17 mouse cellular contexts compared by ENCODE assay signal in genomic region chr11:79663158-79663557, GRCm38 (mm10).
DNase-seq lines count a peak whose midpoint lies in the region; ATAC-seq and TF ChIP-seq lines count a peak whose summit lies in the region.
"Had no signal": no experiment of that assay in that cellular context is flagged by ENCODE, and none has a peak within 500 bp of the region (broad histone marks: within the 10 kb centered on the region; RNA-seq: fewer than 3 reads in every experiment).

No protein-coding gene starts in this region.

- intact Hi-C loops in left cerebral cortex, adult 2 months (cut with DNase I) = no loop called here
- intact Hi-C loops in left cerebral cortex, postnatal 4 days (cut with DNase I) = no loop called here
- intact Hi-C loops in heart, postnatal 36 days (cut with DNase I) = no loop called here

- H3K9me3 ChIP-seq in limb, embryonic 10.5 days (replicated peaks) = no peaks in the 10 kb centered on the region
- H3K9me3 ChIP-seq in heart, embryonic 11.5 days (replicated peaks; ENCODE audit: control insufficient read depth, low read length) = no peaks in the 10 kb centered on the region
- H3K9me3 ChIP-seq: forebrain, embryonic 15.5 days; heart, embryonic 13.5 days; midbrain, embryonic 12.5 days had no signal

- TF ChIP-seq CTCF in left cerebral cortex, adult 2 months (IDR thresholded peaks at IDR 0.05) = no peak

- H3K9ac ChIP-seq in heart, embryonic 11.5 days (ENCODE audit: low read depth, low read length) = no peak overlapping the region
- H3K9ac ChIP-seq: forebrain, embryonic 15.5 days; heart, embryonic 13.5 days; hindbrain, embryonic 14.5 days; liver, embryonic 14.5 days; midbrain, embryonic 12.5 days had no signal

- H3K36me3 ChIP-seq in limb, embryonic 10.5 days = no peaks in the 10 kb centered on the region; the same call in 1 of the 2 replicates
- H3K36me3 ChIP-seq in heart, embryonic 11.5 days (ENCODE audit: control insufficient read depth, insufficient read depth, low read length) = no peaks in the 10 kb centered on the region
- H3K36me3 ChIP-seq: forebrain, embryonic 15.5 days; heart, embryonic 13.5 days; midbrain, embryonic 12.5 days had no signal

- DNase-seq in frontal cortex, postnatal 14 days (ENCODE audit: low spot score in 2 of 2) = no peak
- no peak for DNase-seq in left cerebral cortex, adult 2 months (ENCODE audit: extremely low spot score in 1 of 2, low spot score in 2 of 2)
- DNase-seq in left cerebral cortex, postnatal 4 days = no peak
- peak; percentile 76 for DNase-seq in brain, adult 2 months (ENCODE audit: low read depth, low spot score)
- DNase-seq in limb, embryonic 10.5 days (ENCODE audit: low spot score) = no peak
- no peak for DNase-seq in heart, postnatal 36 days
- DNase-seq: cerebellum, adult 8-10 months; kidney, postnatal 14 days; lung, postnatal 14 days; thymus, adult 18-20 months had no signal

- H3K4me3 ChIP-seq in left cerebral cortex, adult 2 months = peak overlapping the region; percentile 53
- 0 out of 2 replicates have a peak overlapping the region, but pooled peaks have one; percentile 11 for H3K4me3 ChIP-seq in limb, embryonic 10.5 days
- no peak overlapping the region for H3K4me3 ChIP-seq in heart, embryonic 11.5 days (ENCODE audit: low read depth, low read length)
- H3K4me3 ChIP-seq: forebrain, embryonic 15.5 days; heart, embryonic 13.5 days; midbrain, embryonic 12.5 days had no signal

- H3K27me3 ChIP-seq in limb, embryonic 10.5 days (ENCODE audit: low read depth, poor library complexity, severe bottlenecking) = peaks cover 14% of the 10 kb centered on the region; the same call in 1 of the 2 replicates
- peaks cover 29% of the 10 kb centered on the region for H3K27me3 ChIP-seq in heart, embryonic 11.5 days (ENCODE audit: control insufficient read depth, insufficient read depth, low read length)
- H3K27me3 ChIP-seq: forebrain, embryonic 15.5 days had no signal

- peak overlapping the region; percentile 76 for H3K27ac ChIP-seq in left cerebral cortex, adult 2 months
- H3K27ac ChIP-seq in limb, embryonic 10.5 days = no peak overlapping the region
- H3K27ac ChIP-seq in heart, embryonic 11.5 days (ENCODE audit: low read depth, low read length) = no peak overlapping the region
- H3K27ac ChIP-seq: forebrain, embryonic 15.5 days; heart, embryonic 13.5 days; hindbrain, embryonic 14.5 days; liver, embryonic 14.5 days; midbrain, embryonic 12.5 days had no signal

- no peak overlapping the region for H3K4me2 ChIP-seq in heart, embryonic 11.5 days
- H3K4me2 ChIP-seq: forebrain, embryonic 15.5 days; heart, embryonic 13.5 days had no signal

- peak; percentile 69 for ATAC-seq in frontal cortex, adult (ENCODE audit: low TSS enrichment)
- no peak for ATAC-seq in heart, embryonic 11.5 days (replicated peaks; ENCODE audit: insufficient number of reproducible peaks, low FRiP score, low TSS enrichment)
- ATAC-seq: forebrain, embryonic 15.5 days had no signal

- 88% methylated on average over 9 of the region's 9 CpGs for WGBS in limb, embryonic 10.5 days
- 81% methylated on average over 9 of the region's 9 CpGs for WGBS in heart, embryonic 11.5 days (ENCODE audit: insufficient replicate concordance)

- peaks cover 47% of the 10 kb centered on the region for H3K4me1 ChIP-seq in limb, embryonic 10.5 days
- peaks cover 9% of the 10 kb centered on the region for H3K4me1 ChIP-seq in heart, embryonic 11.5 days (ENCODE audit: control insufficient read depth, insufficient read depth, low read length)
